Mouse (Mus musculus) urinary bladder, adult 18-20 months (tissue): ENCODE results near the gene Lmo4.

Source experiments
- DNase-seq, 2 experiments: peaks; one replicate each; pipeline ENCODE4 v3.0.0; 2022; ENCODE audit warnings: low spot score in 2 of 2, mixed read lengths in 2 of 2

Gene Lmo4

GRCm38 (mm10) chr3:144151001-144151400 is 54.0 kb downstream of the Lmo4 start:
- DNase-seq, result no peak

GRCm38 (mm10) chr3:144148234-144148633 is 56.8 kb downstream of the Lmo4 start:
- no peak for DNase-seq

GRCm38 (mm10) chr3:144147244-144147643 is 57.8 kb downstream of the Lmo4 start:
- no peak for DNase-seq

GRCm38 (mm10) chr3:144144066-144144465 is 61.0 kb downstream of the Lmo4 start:
- peak in 1 of 2 experiments; percentile 14 for DNase-seq

- DNase-seq, result no peak
Measured at GRCm38 (mm10) chr3:144142939-144143338, 62.1 kb downstream of the Lmo4 start.

- no peak for DNase-seq
Measured at GRCm38 (mm10) chr3:144141786-144142185, 63.2 kb downstream of the Lmo4 start.

- DNase-seq, result no peak
Measured at GRCm38 (mm10) chr3:144140816-144141215, 64.2 kb downstream of the Lmo4 start.

- DNase-seq, result no peak
Measured at GRCm38 (mm10) chr3:144138659-144139058, 66.4 kb downstream of the Lmo4 start.
